In the genomic region with DNA sequence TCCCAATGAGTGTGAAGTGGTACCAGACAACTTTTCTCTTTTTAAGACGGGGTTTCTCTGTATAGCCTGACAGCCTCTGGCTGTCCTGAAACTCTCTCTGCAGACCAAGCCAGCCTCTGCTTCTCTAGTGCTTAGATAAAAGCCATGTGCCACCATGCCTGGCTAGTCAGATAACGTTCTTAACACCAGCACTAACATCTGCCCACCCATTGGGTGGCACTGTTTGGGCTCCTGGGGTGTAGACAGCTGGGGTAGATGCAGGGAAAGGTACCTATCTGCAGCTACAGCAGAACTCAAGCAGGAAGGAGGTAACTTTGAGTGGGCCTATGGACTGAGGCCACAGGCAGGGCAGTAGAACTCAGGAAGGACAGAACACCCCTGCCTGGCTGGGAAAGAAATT, we compare ENCODE assay signal across 20 mouse cellular contexts. TPM values are rescaled to one million over a fixed set of nuclear protein-coding genes. Genes with fewer than 3 reads are reported as not detected.
A peak's percentile ranks its signal among the peaks of the same experiment; 100 is the strongest.
DNase-seq lines count a peak whose midpoint lies in the region; ATAC-seq lines count a peak whose summit lies in the region.
"Had no signal": no experiment of that assay in that cellular context is flagged by ENCODE, and none has a peak within 500 bp of the region (broad histone marks: within the 10 kb centered on the region; RNA-seq: fewer than 3 reads in every experiment).

No protein-coding gene starts in this region.

- peak; percentile 88 for ATAC-seq in erythroblast, adult 5-6 weeks (replicated peaks; ENCODE audit: low FRiP score, poor library complexity, severe bottlenecking)
- peak; percentile 95 for ATAC-seq in liver, embryonic 15.5 days (ENCODE audit: insufficient read depth)
- 0 out of 2 replicates have a peak, but pooled peaks have one; percentile 34 for ATAC-seq in stomach, embryonic 16.5 days (ENCODE audit: insufficient read depth, low FRiP score)
- ATAC-seq: CD4-positive, CD25-positive, alpha-beta regulatory T cell, adult 4 months; Patski had no signal

- 15% methylated on average over 2 of the region's 2 CpGs for WGBS in liver, embryonic 15.5 days (ENCODE audit: insufficient replicate concordance)
- 48% methylated on average over 2 of the region's 2 CpGs for WGBS in stomach, embryonic 16.5 days

- peak; percentile 30 to 40 for DNase-seq in spleen, postnatal 14 days (ENCODE audit: low spot score in 2 of 2)
- no peak for DNase-seq in spleen, adult 12 weeks (ENCODE audit: low spot score)
- DNase-seq in layer of hippocampus, adult 8-10 months (ENCODE audit: low spot score in 2 of 2), result no peak
- no peak for DNase-seq in adrenal gland, postnatal 4 days (ENCODE audit: low spot score in 2 of 2)
- DNase-seq: cerebellum, postnatal 10 days; gastrocnemius, postnatal 36 days; kidney, adult 8-10 months; thymus, postnatal 14 days had no signal

- H3K9me3 ChIP-seq in liver, embryonic 15.5 days (replicated peaks), result no peaks in the 10 kb centered on the region
- no peaks in the 10 kb centered on the region for H3K9me3 ChIP-seq in stomach, embryonic 16.5 days (replicated peaks; ENCODE audit: control insufficient read depth, low read length)
- H3K9me3 ChIP-seq: embryonic facial prominence, embryonic 10.5 days; forebrain, embryonic 10.5 days; hindbrain, embryonic 12.5 days; midbrain, embryonic 12.5 days had no signal

- H3K4me2 ChIP-seq in liver, embryonic 15.5 days, result peak overlapping the region; percentile 55
- no peak overlapping the region for H3K4me2 ChIP-seq in stomach, embryonic 16.5 days (ENCODE audit: low read depth, low read length)
- H3K4me2 ChIP-seq: hindbrain, embryonic 12.5 days; midbrain, embryonic 12.5 days had no signal

- H3K27me3 ChIP-seq in liver, embryonic 15.5 days, result no peaks in the 10 kb centered on the region
- H3K27me3 ChIP-seq in stomach, embryonic 16.5 days (ENCODE audit: control insufficient read depth, insufficient read depth, low read length), result no peaks in the 10 kb centered on the region
- H3K27me3 ChIP-seq: midbrain, embryonic 12.5 days; Patski had no signal

- H3K36me3 ChIP-seq in liver, embryonic 15.5 days (replicated peaks), result no peaks in the 10 kb centered on the region
- H3K36me3 ChIP-seq in stomach, embryonic 16.5 days (ENCODE audit: control insufficient read depth, insufficient read depth, low read length), result no peaks in the 10 kb centered on the region
- H3K36me3 ChIP-seq: embryonic facial prominence, embryonic 10.5 days; forebrain, embryonic 10.5 days; hindbrain, embryonic 12.5 days; midbrain, embryonic 12.5 days had no signal

- peak overlapping the region; percentile 96 for H3K27ac ChIP-seq in liver, embryonic 15.5 days (replicated peaks)
- no peak overlapping the region for H3K27ac ChIP-seq in stomach, embryonic 16.5 days (ENCODE audit: low read length)
- H3K27ac ChIP-seq: embryonic facial prominence, embryonic 10.5 days; forebrain, embryonic 10.5 days; hindbrain, embryonic 12.5 days; midbrain, embryonic 12.5 days had no signal

- H3K4me1 ChIP-seq in liver, embryonic 15.5 days (replicated peaks), result peaks cover 80% of the 10 kb centered on the region
- peaks cover under 1% of the 10 kb centered on the region; the same call in 1 of the 2 replicates for H3K4me1 ChIP-seq in stomach, embryonic 16.5 days (ENCODE audit: control insufficient read depth, insufficient read depth, low read length)

- peak overlapping the region; percentile 39 for H3K9ac ChIP-seq in liver, embryonic 15.5 days
- H3K9ac ChIP-seq in stomach, embryonic 16.5 days (ENCODE audit: low read length), result no peak overlapping the region
- H3K9ac ChIP-seq: hindbrain, embryonic 12.5 days; midbrain, embryonic 12.5 days had no signal

- peak overlapping the region; percentile 9 for H3K4me3 ChIP-seq in liver, embryonic 15.5 days (replicated peaks)
- no peak overlapping the region for H3K4me3 ChIP-seq in stomach, embryonic 16.5 days (replicated peaks; ENCODE audit: low read length)
- H3K4me3 ChIP-seq: embryonic facial prominence, embryonic 10.5 days; forebrain, embryonic 10.5 days; hindbrain, embryonic 12.5 days; midbrain, embryonic 12.5 days had no signal

RNA-seq across cellular contexts. Expression of a gene that starts 34.0 kb away (rescaled TPM):
- total RNA-seq in erythroblast, adult 5-6 weeks (2015; ENCODE audit: low replicate concordance), result not detected in 2 replicates
- total RNA-seq in erythroblast, adult 5-6 weeks (2017; ENCODE audit: low replicate concordance), result not detected in 2 replicates
- polyA plus RNA-seq in liver, embryonic 15.5 days (2015; fragmentation: Nextera tagmentation; extraction: Ambion mirVana), result not detected in 2 replicates
- polyA plus RNA-seq in stomach, embryonic 16.5 days (2015; fragmentation: Nextera tagmentation; extraction: Ambion mirVana), result not detected in 2 replicates
- total RNA-seq in layer of hippocampus, adult 8-10 months (2022), result under 1 TPM; 0.12 to 0.36 (median 0.29) TPM
- total RNA-seq in adrenal gland, postnatal 4 days (2021), result not detected
- total RNA-seq: gastrocnemius, postnatal 36 days had no signal
- polyA plus RNA-seq: CD4-positive, CD25-positive, alpha-beta regulatory T cell, adult 4 months; embryonic facial prominence, embryonic 10.5 days; forebrain, embryonic 10.5 days; heart, embryonic 14.5 days; hindbrain, embryonic 12.5 days; lung, embryonic 16.5 days; midbrain, embryonic 12.5 days; Patski; small intestine, adult 2 months had no signal

Comparison
In these comparisons a context has a peak if more than half of its experiments do, and no peak if none do; other contexts are left out.
1. DNase-seq: peak in spleen, postnatal 14 days (2 of 2); none in spleen, adult 12 weeks (single experiment), layer of hippocampus, adult 8-10 months (0 of 2) and adrenal gland, postnatal 4 days (0 of 2).
2. ATAC-seq: peak in every context shown above with its lines; median percentile 95 in liver, embryonic 15.5 days; 88 in erythroblast, adult 5-6 weeks; 34 in stomach, embryonic 16.5 days.